Mouse (Mus musculus): ENCODE data around the gene Rimbp2. TPM values are rescaled to one million over a fixed set of nuclear protein-coding genes. Genes with fewer than 3 reads are reported as not detected.
"Not testable (repeated sequence)": the region's sequence is repeated elsewhere in the genome, so short reads cannot be mapped to it uniquely, and the experiment has no call there.

Rimbp2 gene
- polyA plus RNA-seq, 1 experiment = 1.1 TPM

- H3K27me3 ChIP-seq (ENCODE audit: control insufficient read depth, insufficient read depth, low read length) = no peaks in the 10 kb centered on the region
- TF ChIP-seq POLR2A (IDR thresholded peaks at IDR 0.05; ENCODE audit: low read depth, low read length) = no peak
- TF ChIP-seq CTCF (IDR thresholded peaks at IDR 0.05; ENCODE audit: extremely low read depth, insufficient read length, insufficient replicate concordance, low read depth, low read length) = peak; percentile 86; the same call in 1 of the 2 replicates
- no peaks in the 10 kb centered on the region for H3K36me3 ChIP-seq (ENCODE audit: control insufficient read depth, insufficient read depth, low read length)
- no peak overlapping the region for H3K27ac ChIP-seq (ENCODE audit: insufficient read depth, low read depth, low read length)
- no peaks in the 10 kb centered on the region for H3K4me1 ChIP-seq (ENCODE audit: control insufficient read depth, insufficient read depth, insufficient read length, low read length)
- WGBS = 29% methylated on average over 12 of the region's 12 CpGs
- H3K4me3 ChIP-seq (ENCODE audit: low read depth, low read length) = no peak overlapping the region
Observed at GRCm38 (mm10) chr5:128981607-128982006, 28.3 kb upstream of the Rimbp2 start.

GRCm38 (mm10) chr5:128980857-128981256, 27.6 kb upstream of the Rimbp2 start:
- WGBS = 64% methylated on average over 7 of the region's 7 CpGs
- Histone ChIP-seq H3K4me3 (ENCODE audit: low read depth, low read length) (no peak overlapping the region), H3K27ac (ENCODE audit: insufficient read depth, low read depth, low read length) (no peak overlapping the region), H3K27me3 (ENCODE audit: control insufficient read depth, insufficient read depth, low read length) (no peaks in the 10 kb centered on the region), H3K4me1 (ENCODE audit: control insufficient read depth, insufficient read depth, insufficient read length, low read length) (no peaks in the 10 kb centered on the region), H3K36me3 (ENCODE audit: control insufficient read depth, insufficient read depth, low read length) (no peaks in the 10 kb centered on the region)
- TF ChIP-seq CTCF (IDR thresholded peaks at IDR 0.05; ENCODE audit: extremely low read depth, insufficient read length, insufficient replicate concordance, low read depth, low read length) (no peak), POLR2A (IDR thresholded peaks at IDR 0.05; ENCODE audit: low read depth, low read length) (no peak)

GRCm38 (mm10) chr5:128978957-128979356, 25.7 kb upstream of the Rimbp2 start:
- Histone ChIP-seq H3K36me3 (ENCODE audit: control insufficient read depth, insufficient read depth, low read length) (no peaks in the 10 kb centered on the region), H3K27ac (ENCODE audit: insufficient read depth, low read depth, low read length) (no peak overlapping the region), H3K4me3 (ENCODE audit: low read depth, low read length) (no peak overlapping the region), H3K4me1 (ENCODE audit: control insufficient read depth, insufficient read depth, insufficient read length, low read length) (no peaks in the 10 kb centered on the region), H3K27me3 (ENCODE audit: control insufficient read depth, insufficient read depth, low read length) (no peaks in the 10 kb centered on the region)
- 93% methylated on average over 7 of the region's 7 CpGs for WGBS
- TF ChIP-seq POLR2A (IDR thresholded peaks at IDR 0.05; ENCODE audit: low read depth, low read length) (no peak), CTCF (IDR thresholded peaks at IDR 0.05; ENCODE audit: extremely low read depth, insufficient read length, insufficient replicate concordance, low read depth, low read length) (no peak)

GRCm38 (mm10) chr5:128977466-128977865, 24.2 kb upstream of the Rimbp2 start:
- WGBS = 79% methylated on average over 1 of the region's 1 CpGs
- H3K27ac ChIP-seq (ENCODE audit: insufficient read depth, low read depth, low read length); H3K27me3 ChIP-seq (ENCODE audit: control insufficient read depth, insufficient read depth, low read length); H3K36me3 ChIP-seq (ENCODE audit: control insufficient read depth, insufficient read depth, low read length); H3K4me3 ChIP-seq (ENCODE audit: low read depth, low read length); H3K4me1 ChIP-seq (ENCODE audit: control insufficient read depth, insufficient read depth, insufficient read length, low read length): not testable (repeated sequence)

GRCm38 (mm10) chr5:128976266-128976665, 23.0 kb upstream of the Rimbp2 start:
- TF ChIP-seq CTCF (IDR thresholded peaks at IDR 0.05; ENCODE audit: extremely low read depth, insufficient read length, insufficient replicate concordance, low read depth, low read length) = peak; percentile 24; the same call in 1 of the 2 replicates
- no peak for TF ChIP-seq POLR2A (IDR thresholded peaks at IDR 0.05; ENCODE audit: low read depth, low read length)
- 34% methylated on average over 4 of the region's 4 CpGs for WGBS
- H3K27ac ChIP-seq (ENCODE audit: insufficient read depth, low read depth, low read length) = no peak overlapping the region
- no peaks in the 10 kb centered on the region for H3K27me3 ChIP-seq (ENCODE audit: control insufficient read depth, insufficient read depth, low read length)
- no peak overlapping the region for H3K4me3 ChIP-seq (ENCODE audit: low read depth, low read length)
- H3K36me3 ChIP-seq (ENCODE audit: control insufficient read depth, insufficient read depth, low read length) = no peaks in the 10 kb centered on the region
- H3K4me1 ChIP-seq (ENCODE audit: control insufficient read depth, insufficient read depth, insufficient read length, low read length) = no peaks in the 10 kb centered on the region

- Histone ChIP-seq H3K4me3 (ENCODE audit: low read depth, low read length) (no peak overlapping the region), H3K4me1 (ENCODE audit: control insufficient read depth, insufficient read depth, insufficient read length, low read length) (no peaks in the 10 kb centered on the region), H3K27me3 (ENCODE audit: control insufficient read depth, insufficient read depth, low read length) (no peaks in the 10 kb centered on the region), H3K27ac (ENCODE audit: insufficient read depth, low read depth, low read length) (no peak overlapping the region), H3K36me3 (ENCODE audit: control insufficient read depth, insufficient read depth, low read length) (no peaks in the 10 kb centered on the region)
- WGBS = 14% methylated on average over 14 of the region's 14 CpGs
- no peak for TF ChIP-seq POLR2A (IDR thresholded peaks at IDR 0.05; ENCODE audit: low read depth, low read length)
- TF ChIP-seq CTCF (IDR thresholded peaks at IDR 0.05; ENCODE audit: extremely low read depth, insufficient read length, insufficient replicate concordance, low read depth, low read length) = peak; percentile 56; the same call in 1 of the 2 replicates
Observed at GRCm38 (mm10) chr5:128971298-128971697, 18.0 kb upstream of the Rimbp2 start.

GRCm38 (mm10) chr5:128970878-128971277, 17.6 kb upstream of the Rimbp2 start:
- no peak overlapping the region for H3K27ac ChIP-seq (ENCODE audit: insufficient read depth, low read depth, low read length)
- 62% methylated on average over 10 of the region's 10 CpGs for WGBS
- no peaks in the 10 kb centered on the region for H3K36me3 ChIP-seq (ENCODE audit: control insufficient read depth, insufficient read depth, low read length)
- TF ChIP-seq POLR2A (IDR thresholded peaks at IDR 0.05; ENCODE audit: low read depth, low read length) = no peak
- no peak for TF ChIP-seq CTCF (IDR thresholded peaks at IDR 0.05; ENCODE audit: extremely low read depth, insufficient read length, insufficient replicate concordance, low read depth, low read length)
- H3K27me3 ChIP-seq (ENCODE audit: control insufficient read depth, insufficient read depth, low read length) = no peaks in the 10 kb centered on the region
- H3K4me1 ChIP-seq (ENCODE audit: control insufficient read depth, insufficient read depth, insufficient read length, low read length) = no peaks in the 10 kb centered on the region
- H3K4me3 ChIP-seq (ENCODE audit: low read depth, low read length) = no peak overlapping the region

GRCm38 (mm10) chr5:128964353-128964752, 11.1 kb upstream of the Rimbp2 start:
- Histone ChIP-seq H3K4me3 (ENCODE audit: low read depth, low read length) (no peak overlapping the region), H3K36me3 (ENCODE audit: control insufficient read depth, insufficient read depth, low read length) (no peaks in the 10 kb centered on the region), H3K4me1 (ENCODE audit: control insufficient read depth, insufficient read depth, insufficient read length, low read length) (no peaks in the 10 kb centered on the region), H3K27ac (ENCODE audit: insufficient read depth, low read depth, low read length) (no peak overlapping the region), H3K27me3 (ENCODE audit: control insufficient read depth, insufficient read depth, low read length) (no peaks in the 10 kb centered on the region)
- 54% methylated on average over 4 of the region's 4 CpGs for WGBS
- TF ChIP-seq POLR2A (IDR thresholded peaks at IDR 0.05; ENCODE audit: low read depth, low read length) (no peak), CTCF (IDR thresholded peaks at IDR 0.05; ENCODE audit: extremely low read depth, insufficient read length, insufficient replicate concordance, low read depth, low read length) (no peak)
